Mouse (Mus musculus) heart, embryonic 12.5 days (tissue): ENCODE results near the gene Bcor. TPM values are rescaled to one million over a fixed set of nuclear protein-coding genes. Genes with fewer than 3 reads are reported as not detected.

ENCODE experiments used
- ATAC-seq: fragments of 200-750 bp; cut with Nextera tagmentation; 2 replicates; pipeline ENCODE4 v1.8.0; 2017; ENCODE audit warnings: moderate TSS enrichment, moderate library complexity; ENCODE audit not compliant: insufficient number of reproducible peaks, low FRiP score
- H3K27ac ChIP-seq: fragments of 300-500 bp; sonication (generic); 2 replicates; pipeline ENCODE4 v1.5.1; 2016; ENCODE audit warnings: mild to moderate bottlenecking, moderate library complexity; ENCODE audit not compliant: poor library complexity, severe bottlenecking
- H3K27me3 ChIP-seq: fragments of 300-500 bp; sonication (generic); replicated peaks from 2 replicates; pipeline ENCODE4 v1.6.1; 2016; ENCODE audit warnings: mild to moderate bottlenecking, moderate library complexity
- H3K36me3 ChIP-seq: fragments of 300-500 bp; sonication (generic); 2 replicates; pipeline ENCODE4 v1.6.1; 2016; ENCODE audit warnings: mild to moderate bottlenecking, moderate library complexity
- H3K4me1 ChIP-seq: fragments of 300-500 bp; sonication (generic); replicated peaks from 2 replicates; pipeline ENCODE4 v1.6.1; 2016; ENCODE audit warnings: mild to moderate bottlenecking
- H3K4me2 ChIP-seq: fragments of 300-500 bp; sonication (generic); 2 replicates; pipeline ENCODE4 v1.6.1; 2016; ENCODE audit warnings: mild to moderate bottlenecking, moderate library complexity
- H3K4me3 ChIP-seq: fragments of 300-500 bp; sonication (generic); 2 replicates; pipeline ENCODE4 v1.5.1; 2016; ENCODE audit warnings: mild to moderate bottlenecking
- H3K9ac ChIP-seq: fragments of 300-500 bp; sonication (generic); 2 replicates; pipeline ENCODE4 v1.6.1; 2016; ENCODE audit warnings: mild to moderate bottlenecking, moderate library complexity
- H3K9me3 ChIP-seq: fragments of 300-500 bp; sonication (generic); replicated peaks from 2 replicates; pipeline ENCODE4 v1.6.1; 2016; ENCODE audit warnings: mild to moderate bottlenecking, moderate library complexity
- WGBS: fragments of 180-500 bp; shearing (Covaris S2); methylation state at CpG from one replicate; pipeline ENCODE4 v1.1.7; 2016; 5-methylcytosine and 5-hydroxymethylcytosine counted together
- polyA plus RNA-seq: library from polyadenylated mRNA; unstranded; fragments of >200 nt; fragmentation: Nextera tagmentation; extraction: Ambion mirVana; gene quantifications from 2 replicates; pipeline ENCODE4 v1.2.1, GENCODE M21; 2016

Gene Bcor
- polyA plus RNA-seq, 1 experiment from 2014 or later, result 20.3 TPM

- Histone ChIP-seq H3K4me2 (no peak overlapping the region), H3K9me3 (0 out of 2 replicates have a peak, but pooled peaks cover 3% of the 10 kb centered on the region), H3K4me3 (no peak overlapping the region), H3K27me3 (peaks cover 87% of the 10 kb centered on the region), H3K36me3 (no peaks in the 10 kb centered on the region), H3K9ac (no peak overlapping the region), H3K27ac (no peak overlapping the region), H3K4me1 (peaks cover 44% of the 10 kb centered on the region)
- WGBS, result 42% methylated on average over 10 of the region's 10 CpGs
- ATAC-seq, result no peak
Measured at GRCm38 (mm10) chrX:12083631-12084030, 76.5 kb downstream of the Bcor start.

- no peak overlapping the region for H3K4me3 ChIP-seq
- H3K9me3 ChIP-seq, result no peaks in the 10 kb centered on the region
- no peak overlapping the region for H3K27ac ChIP-seq
- H3K36me3 ChIP-seq, result no peaks in the 10 kb centered on the region
- WGBS, result 15% methylated on average over 16 of the region's 16 CpGs
- H3K4me1 ChIP-seq, result peaks cover 44% of the 10 kb centered on the region
- no peak overlapping the region for H3K4me2 ChIP-seq
- peaks cover 87% of the 10 kb centered on the region for H3K27me3 ChIP-seq
- no peak overlapping the region for H3K9ac ChIP-seq
- no peak for ATAC-seq
Measured at GRCm38 (mm10) chrX:12082736-12083135, 77.4 kb downstream of the Bcor start.

- 36% methylated on average over 5 of the region's 5 CpGs for WGBS
- no peak for ATAC-seq
- Histone ChIP-seq H3K27ac (no peak overlapping the region), H3K36me3 (no peaks in the 10 kb centered on the region), H3K4me3 (no peak overlapping the region), H3K9ac (no peak overlapping the region), H3K27me3 (peaks cover 87% of the 10 kb centered on the region), H3K4me1 (peaks cover 44% of the 10 kb centered on the region), H3K9me3 (no peaks in the 10 kb centered on the region), H3K4me2 (peak overlapping the region; percentile 90; the same call in 1 of the 2 replicates)
Measured at GRCm38 (mm10) chrX:12082184-12082583, 78.0 kb downstream of the Bcor start.

GRCm38 (mm10) chrX:12081741-12082155, 78.4 kb downstream of the Bcor start:
- H3K9me3 ChIP-seq, result no peaks in the 10 kb centered on the region
- peak overlapping the region; percentile 90 for H3K4me2 ChIP-seq
- peaks cover 87% of the 10 kb centered on the region for H3K27me3 ChIP-seq
- H3K4me1 ChIP-seq, result peaks cover 42% of the 10 kb centered on the region
- no peak overlapping the region for H3K27ac ChIP-seq
- no peak for ATAC-seq
- peak overlapping the region; percentile 82 for H3K4me3 ChIP-seq
- WGBS, result 12% methylated on average over 21 of the region's 22 CpGs
- no peaks in the 10 kb centered on the region for H3K36me3 ChIP-seq
- no peak overlapping the region for H3K9ac ChIP-seq

GRCm38 (mm10) chrX:12080904-12081740, 79.0 kb downstream of the Bcor start:
- H3K4me3 ChIP-seq, result peak overlapping the region; percentile 82
- 0 out of 2 replicates have a peak, but pooled peaks have one; percentile 17 for ATAC-seq
- H3K4me1 ChIP-seq, result peaks cover 42% of the 10 kb centered on the region
- H3K27ac ChIP-seq, result peak overlapping the region; percentile 93
- no peaks in the 10 kb centered on the region for H3K36me3 ChIP-seq
- peaks cover 88% of the 10 kb centered on the region for H3K27me3 ChIP-seq
- peak overlapping the region; percentile 90 for H3K4me2 ChIP-seq
- no peaks in the 10 kb centered on the region for H3K9me3 ChIP-seq
- 3% methylated on average over 58 of the region's 61 CpGs for WGBS
- peak overlapping the region; percentile 93 for H3K9ac ChIP-seq

GRCm38 (mm10) chrX:12080095-12080903, 79.9 kb downstream of the Bcor start:
- Histone ChIP-seq H3K9ac (peak overlapping the region; percentile 93), H3K36me3 (no peaks in the 10 kb centered on the region), H3K9me3 (no peaks in the 10 kb centered on the region), H3K4me2 (peak overlapping the region; percentile 90), H3K27me3 (peaks cover 84% of the 10 kb centered on the region), H3K4me3 (peak overlapping the region; percentile 82), H3K4me1 (peaks cover 35% of the 10 kb centered on the region), H3K27ac (peak overlapping the region; percentile 93)
- 2% methylated on average over 61 of the region's 97 CpGs for WGBS
- peak; percentile 49 for ATAC-seq

GRCm38 (mm10) chrX:12079309-12080094, 80.7 kb downstream of the Bcor start:
- H3K9ac ChIP-seq, result peak overlapping the region; percentile 93
- H3K4me2 ChIP-seq, result peak overlapping the region; percentile 90
- no peak for ATAC-seq
- H3K4me3 ChIP-seq, result peak overlapping the region; percentile 82
- peak overlapping the region; percentile 93 for H3K27ac ChIP-seq
- H3K4me1 ChIP-seq, result peaks cover 35% of the 10 kb centered on the region
- H3K36me3 ChIP-seq, result no peaks in the 10 kb centered on the region
- no peaks in the 10 kb centered on the region for H3K9me3 ChIP-seq
- peaks cover 84% of the 10 kb centered on the region for H3K27me3 ChIP-seq
- WGBS, result under 1% methylated on average over 76 of the region's 79 CpGs

- Histone ChIP-seq H3K4me2 (peak overlapping the region; percentile 90), H3K9ac (peak overlapping the region; percentile 93), H3K4me3 (peak overlapping the region; percentile 82), H3K4me1 (peaks cover 40% of the 10 kb centered on the region), H3K27me3 (peaks cover 86% of the 10 kb centered on the region), H3K36me3 (no peaks in the 10 kb centered on the region), H3K9me3 (no peaks in the 10 kb centered on the region), H3K27ac (peak overlapping the region; percentile 93)
- no peak for ATAC-seq
- WGBS, result under 1% methylated on average over 25 of the region's 27 CpGs
Measured at GRCm38 (mm10) chrX:12079059-12079308, 81.2 kb downstream of the Bcor start.

GRCm38 (mm10) chrX:12078195-12079058, 81.7 kb downstream of the Bcor start:
- H3K27me3 ChIP-seq, result peaks cover 80% of the 10 kb centered on the region
- peaks cover 38% of the 10 kb centered on the region for H3K4me1 ChIP-seq
- H3K4me3 ChIP-seq, result peak overlapping the region; percentile 82
- no peak for ATAC-seq
- no peaks in the 10 kb centered on the region for H3K9me3 ChIP-seq
- whole genome bisulfite sequencing, result 3% methylated on average over 73 of the region's 73 CpGs
- peak overlapping the region; percentile 93 for H3K9ac ChIP-seq
- H3K4me2 ChIP-seq, result peak overlapping the region; percentile 90
- no peaks in the 10 kb centered on the region for H3K36me3 ChIP-seq
- H3K27ac ChIP-seq, result peak overlapping the region; percentile 93; the same call in 1 of the 2 replicates

DNA sequence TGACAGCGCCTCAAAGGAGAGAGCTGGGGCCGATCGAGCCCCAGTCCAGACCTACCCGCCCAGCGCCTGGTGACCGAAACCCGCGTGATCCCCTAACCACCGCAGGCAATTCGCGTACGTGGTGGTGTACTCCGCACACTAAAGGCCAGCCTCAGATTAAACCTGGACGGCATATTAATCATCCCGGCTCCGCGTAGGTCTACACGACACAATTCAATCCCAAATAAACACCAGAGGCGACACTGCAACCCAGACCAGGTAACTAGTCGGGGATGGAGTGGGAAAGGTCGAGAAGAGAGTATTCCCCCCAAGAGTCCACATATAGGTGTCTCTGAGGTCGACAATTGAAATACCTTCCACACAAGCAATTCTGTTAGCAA, 82.6 kb downstream of the Bcor start:
- no peaks in the 10 kb centered on the region for H3K9me3 ChIP-seq
- 3% methylated on average over 22 of the region's 22 CpGs for whole genome bisulfite sequencing
- peak overlapping the region; percentile 75 for H3K27ac ChIP-seq
- no peaks in the 10 kb centered on the region for H3K36me3 ChIP-seq
- peak overlapping the region; percentile 93 for H3K9ac ChIP-seq
- no peak; the same call in 1 of the 2 replicates for ATAC-seq
- H3K4me3 ChIP-seq, result peak overlapping the region; percentile 82
- H3K4me1 ChIP-seq, result peaks cover 38% of the 10 kb centered on the region
- peaks cover 79% of the 10 kb centered on the region for H3K27me3 ChIP-seq
- peak overlapping the region; percentile 90 for H3K4me2 ChIP-seq
